Mouse (Mus musculus): Measurements from ENCODE around the gene Olfr1471. TPM values are rescaled to one million over a fixed set of nuclear protein-coding genes. Genes with fewer than 3 reads are reported as not detected.
"Not testable (repeated sequence)": the region's sequence is repeated elsewhere in the genome, so short reads cannot be mapped to it uniquely, and the experiment has no call there.

Olfr1471 gene
- total RNA-seq (2021), result not detected
- not detected in 2 replicates for polyA plus RNA-seq (2012; rRNA removed)
- long read RNA-seq, result 0 reads

- not testable (repeated sequence) for DNase-seq
Measured at GRCm38 (mm10) chr19:13443109-13443508, at the start of gene Olfr1471. TSS of gene Olfr1471 (plus strand) at chr19:13443409.

- DNase-seq, result no peak
Measured at GRCm38 (mm10) chr19:13407549-13407948, 35.7 kb upstream of the Olfr1471 start, which contains the start of gene Olfr1469. TSS of gene Olfr1469 (plus strand) at chr19:13407849.

GRCm38 (mm10) chr19:13455986-13456385 is 12.8 kb downstream of the Olfr1471 start, which contains the start of gene Olfr1472:
TSS of gene Olfr1472 (minus strand) at chr19:13456086.
- no peak for DNase-seq

- DNase-seq, result not testable (repeated sequence)
Measured at GRCm38 (mm10) chr19:13469265-13469664, 26.1 kb downstream of the Olfr1471 start, which contains the start of gene Olfr1474. TSS of gene Olfr1474 (plus strand) at chr19:13469565.

- DNase-seq, result no peak
Measured at GRCm38 (mm10) chr19:13480096-13480495, 36.9 kb downstream of the Olfr1471 start, which contains the start of gene Olfr1475. TSS of gene Olfr1475 (minus strand) at chr19:13480196.

- no peak for DNase-seq
Measured at GRCm38 (mm10) chr19:13500246-13500645, 57.0 kb downstream of the Olfr1471 start, which contains the start of gene Olfr1477. TSS of gene Olfr1477 (plus strand) at chr19:13500546.

Other genes starting within 250 kb of the Olfr1471 start
- gene Olfr1463, start 212.1 kb upstream of the Olfr1471 start, total RNA-seq (2021), result not detected
- not detected in 2 replicates for gene Olfr1463, start 212.1 kb upstream of the Olfr1471 start, polyA plus RNA-seq (2012; rRNA removed)
- gene Olfr1465, start 127.9 kb upstream of the Olfr1471 start, total RNA-seq (2021), result not detected
- gene Olfr1465, start 127.9 kb upstream of the Olfr1471 start, polyA plus RNA-seq (2012; rRNA removed), result not detected in 2 replicates
- not detected for gene Olfr1466, start 104.5 kb upstream of the Olfr1471 start, total RNA-seq (2021)
- gene Olfr1466, start 104.5 kb upstream of the Olfr1471 start, polyA plus RNA-seq (2012; rRNA removed), result not detected in 2 replicates
- gene Olfr1467, start 81.2 kb upstream of the Olfr1471 start, total RNA-seq (2021), result not detected
- gene Olfr1467, start 81.2 kb upstream of the Olfr1471 start, polyA plus RNA-seq (2012; rRNA removed), result not detected in 2 replicates
- not detected for gene Olfr1469, start 35.6 kb upstream of the Olfr1471 start, total RNA-seq (2021)
- not detected in 2 replicates for gene Olfr1469, start 35.6 kb upstream of the Olfr1471 start, polyA plus RNA-seq (2012; rRNA removed)
- gene Olfr1472, start 12.7 kb downstream of the Olfr1471 start, total RNA-seq (2021), result not detected
- gene Olfr1472, start 12.7 kb downstream of the Olfr1471 start, polyA plus RNA-seq (2012; rRNA removed), result not detected in 2 replicates
- not detected for gene Olfr1474, start 26.2 kb downstream of the Olfr1471 start, total RNA-seq (2021)
- not detected in 2 replicates for gene Olfr1474, start 26.2 kb downstream of the Olfr1471 start, polyA plus RNA-seq (2012; rRNA removed)
- not detected for gene Olfr1475, start 36.8 kb downstream of the Olfr1471 start, total RNA-seq (2021)
- not detected in 2 replicates for gene Olfr1475, start 36.8 kb downstream of the Olfr1471 start, polyA plus RNA-seq (2012; rRNA removed)
- not detected for gene Olfr1477, start 57.1 kb downstream of the Olfr1471 start, total RNA-seq (2021)
- gene Olfr1477, start 57.1 kb downstream of the Olfr1471 start, polyA plus RNA-seq (2012; rRNA removed), result not detected in 2 replicates
- gene Olfr1480, start 84.5 kb downstream of the Olfr1471 start, total RNA-seq (2021), result not detected
- gene Olfr1480, start 84.5 kb downstream of the Olfr1471 start, polyA plus RNA-seq (2012; rRNA removed), result not detected in 2 replicates
- not detected for gene Olfr1484, start 140.1 kb downstream of the Olfr1471 start, total RNA-seq (2021)
- not detected in 2 replicates for gene Olfr1484, start 140.1 kb downstream of the Olfr1471 start, polyA plus RNA-seq (2012; rRNA removed)
- gene Olfr1487, start 174.0 kb downstream of the Olfr1471 start, total RNA-seq (2021), result not detected
- not detected in 2 replicates for gene Olfr1487, start 174.0 kb downstream of the Olfr1471 start, polyA plus RNA-seq (2012; rRNA removed)
- gene Olfr1489, start 188.2 kb downstream of the Olfr1471 start, total RNA-seq (2021), result not detected
- gene Olfr1489, start 188.2 kb downstream of the Olfr1471 start, polyA plus RNA-seq (2012; rRNA removed), result not detected in 2 replicates
- gene Olfr1490, start 207.7 kb downstream of the Olfr1471 start, total RNA-seq (2021), result not detected
- gene Olfr1490, start 207.7 kb downstream of the Olfr1471 start, polyA plus RNA-seq (2012; rRNA removed), result not detected in 2 replicates